Mouse (Mus musculus): Measurements from ENCODE around the gene Coro7. TPM values are rescaled to one million over a fixed set of nuclear protein-coding genes. Genes with fewer than 3 reads are reported as not detected.

Coro7 gene
- polyA plus RNA-seq, 1 experiment from 2014 or later: 12.4 TPM

DNA sequence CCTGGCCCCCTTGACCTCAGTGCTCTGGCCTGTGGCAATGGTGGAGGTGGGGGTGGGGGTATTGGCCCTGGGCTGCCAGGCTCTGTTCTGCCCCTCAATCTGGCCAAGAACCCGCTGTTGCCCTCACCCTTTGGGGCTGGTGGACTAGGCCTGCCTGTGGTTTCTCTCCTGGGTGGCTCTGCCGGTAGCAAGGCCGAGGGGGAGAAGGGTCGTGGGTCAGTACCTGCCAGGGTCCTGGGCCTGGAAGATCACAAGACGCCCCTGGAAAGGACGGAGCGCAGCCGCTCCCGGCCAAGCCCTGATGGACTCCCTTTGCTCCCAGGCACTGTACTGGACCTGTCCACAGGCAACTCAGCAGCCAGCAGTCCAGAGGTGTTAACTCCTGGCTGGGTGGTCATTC is 65.8 kb downstream of the Coro7 start:
- Histone ChIP-seq H3K27me3 (ENCODE audit: control insufficient read depth, insufficient read depth, low read length) (no peaks in the 10 kb centered on the region), H3K9me3 (replicated peaks; ENCODE audit: control insufficient read depth, low read length) (no peaks in the 10 kb centered on the region), H3K9ac (ENCODE audit: low read depth, low read length) (no peak overlapping the region), H3K36me3 (ENCODE audit: control insufficient read depth, insufficient read depth, low read length) (peaks cover 35% of the 10 kb centered on the region), H3K27ac (ENCODE audit: low read depth, low read length) (no peak overlapping the region), H3K4me1 (ENCODE audit: control insufficient read depth, insufficient read depth, low read length) (no peaks in the 10 kb centered on the region), H3K4me2 (no peak overlapping the region), H3K4me3 (ENCODE audit: low read depth, low read length) (no peak overlapping the region)
- no peak for ATAC-seq (replicated peaks; ENCODE audit: insufficient number of reproducible peaks, low FRiP score, low TSS enrichment)
- WGBS (ENCODE audit: insufficient replicate concordance): 89% methylated on average over 9 of the region's 9 CpGs

DNA sequence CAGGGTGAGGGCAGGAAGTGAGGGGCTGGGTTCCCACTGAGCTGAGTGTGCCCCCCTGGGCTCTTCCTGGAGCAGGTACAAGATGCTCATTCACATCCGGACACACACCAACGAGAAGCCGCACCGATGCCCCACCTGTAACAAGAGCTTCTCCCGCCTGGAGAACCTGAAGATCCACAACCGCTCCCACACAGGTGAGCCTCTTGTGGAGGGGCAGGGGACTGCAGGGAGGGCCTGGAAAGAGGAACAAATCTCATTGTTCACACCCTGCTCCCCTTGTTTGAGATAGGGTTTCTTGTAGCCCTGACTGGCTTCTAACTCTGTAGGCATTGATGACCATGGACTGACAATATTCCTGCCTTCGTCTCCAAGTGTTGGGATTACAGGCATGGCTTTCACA is 67.9 kb downstream of the Coro7 start:
- Histone ChIP-seq H3K36me3 (ENCODE audit: control insufficient read depth, insufficient read depth, low read length) (peaks cover 35% of the 10 kb centered on the region), H3K4me3 (ENCODE audit: low read depth, low read length) (no peak overlapping the region), H3K9me3 (replicated peaks; ENCODE audit: control insufficient read depth, low read length) (no peaks in the 10 kb centered on the region), H3K27me3 (ENCODE audit: control insufficient read depth, insufficient read depth, low read length) (no peaks in the 10 kb centered on the region), H3K4me2 (no peak overlapping the region), H3K9ac (ENCODE audit: low read depth, low read length) (no peak overlapping the region), H3K27ac (ENCODE audit: low read depth, low read length) (no peak overlapping the region), H3K4me1 (ENCODE audit: control insufficient read depth, insufficient read depth, low read length) (peaks cover 15% of the 10 kb centered on the region)
- no peak for ATAC-seq (replicated peaks; ENCODE audit: insufficient number of reproducible peaks, low FRiP score, low TSS enrichment)
- 94% methylated on average over 7 of the region's 7 CpGs for WGBS (ENCODE audit: insufficient replicate concordance)

DNA sequence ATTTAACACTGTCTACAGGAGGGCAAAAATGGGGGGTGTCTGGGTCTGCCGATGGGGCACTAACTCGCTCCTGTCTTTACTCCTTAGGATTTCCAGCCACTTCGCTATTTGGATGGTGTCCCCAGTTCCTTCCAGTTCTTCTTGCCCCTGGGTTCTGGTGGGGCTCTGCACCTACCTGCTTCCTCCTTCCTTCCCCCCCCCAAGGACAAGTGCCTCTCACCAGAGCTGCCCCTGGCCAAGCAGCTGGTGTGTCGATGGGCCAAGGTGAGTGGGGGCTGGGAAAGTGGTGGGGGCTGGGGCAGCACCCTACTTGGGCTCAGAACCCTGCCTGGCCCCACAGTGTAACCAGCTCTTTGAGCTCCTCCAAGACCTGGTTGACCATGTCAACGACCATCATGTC is 68.4 kb downstream of the Coro7 start:
- ATAC-seq (replicated peaks; ENCODE audit: insufficient number of reproducible peaks, low FRiP score, low TSS enrichment): no peak
- no peak overlapping the region for H3K9ac ChIP-seq (ENCODE audit: low read depth, low read length)
- H3K4me1 ChIP-seq (ENCODE audit: control insufficient read depth, insufficient read depth, low read length): peaks cover 20% of the 10 kb centered on the region
- no peak overlapping the region for H3K4me3 ChIP-seq (ENCODE audit: low read depth, low read length)
- H3K4me2 ChIP-seq: no peak overlapping the region
- H3K27ac ChIP-seq (ENCODE audit: low read depth, low read length): no peak overlapping the region
- H3K27me3 ChIP-seq (ENCODE audit: control insufficient read depth, insufficient read depth, low read length): no peaks in the 10 kb centered on the region
- no peaks in the 10 kb centered on the region for H3K9me3 ChIP-seq (replicated peaks; ENCODE audit: control insufficient read depth, low read length)
- peaks cover 35% of the 10 kb centered on the region for H3K36me3 ChIP-seq (ENCODE audit: control insufficient read depth, insufficient read depth, low read length)
- WGBS (ENCODE audit: insufficient replicate concordance): 86% methylated on average over 5 of the region's 5 CpGs

DNA sequence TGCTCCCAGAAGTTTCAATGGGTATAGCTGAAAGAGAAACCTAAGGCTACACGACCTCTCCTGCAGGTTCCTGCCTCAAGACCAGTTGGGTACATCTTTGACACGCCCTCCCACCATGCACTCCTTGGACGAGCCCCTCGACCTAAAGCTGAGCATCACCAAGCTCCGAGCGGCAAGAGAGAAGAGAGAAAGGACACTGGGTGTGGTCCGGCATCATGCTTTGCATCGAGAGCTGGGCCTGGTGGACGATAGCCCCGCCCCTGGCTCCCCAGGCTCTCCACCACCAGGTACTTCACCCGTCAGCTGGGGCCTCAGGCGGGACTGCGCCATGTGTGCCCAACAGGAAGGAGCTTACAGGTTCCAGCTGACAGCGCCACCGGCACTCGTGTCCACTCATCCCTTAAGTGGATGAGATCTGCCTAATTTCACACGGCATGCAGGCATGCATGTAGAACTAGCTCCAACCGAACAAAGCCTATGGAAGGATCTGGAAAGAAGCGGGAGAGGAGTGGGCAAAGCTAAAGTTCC is 71.0 kb downstream of the Coro7 start:
- Histone ChIP-seq H3K27ac (ENCODE audit: low read depth, low read length) (peak overlapping the region; percentile 10; the same call in 1 of the 2 replicates), H3K9ac (ENCODE audit: low read depth, low read length) (no peak overlapping the region), H3K4me1 (ENCODE audit: control insufficient read depth, insufficient read depth, low read length) (peaks cover 46% of the 10 kb centered on the region), H3K4me3 (ENCODE audit: low read depth, low read length) (no peak overlapping the region), H3K4me2 (no peak overlapping the region), H3K27me3 (ENCODE audit: control insufficient read depth, insufficient read depth, low read length) (no peaks in the 10 kb centered on the region), H3K9me3 (replicated peaks; ENCODE audit: control insufficient read depth, low read length) (no peaks in the 10 kb centered on the region), H3K36me3 (ENCODE audit: control insufficient read depth, insufficient read depth, low read length) (peaks cover 23% of the 10 kb centered on the region)
- no peak for ATAC-seq (replicated peaks; ENCODE audit: insufficient number of reproducible peaks, low FRiP score, low TSS enrichment)
- WGBS (ENCODE audit: insufficient replicate concordance): 84% methylated on average over 19 of the region's 19 CpGs

DNA sequence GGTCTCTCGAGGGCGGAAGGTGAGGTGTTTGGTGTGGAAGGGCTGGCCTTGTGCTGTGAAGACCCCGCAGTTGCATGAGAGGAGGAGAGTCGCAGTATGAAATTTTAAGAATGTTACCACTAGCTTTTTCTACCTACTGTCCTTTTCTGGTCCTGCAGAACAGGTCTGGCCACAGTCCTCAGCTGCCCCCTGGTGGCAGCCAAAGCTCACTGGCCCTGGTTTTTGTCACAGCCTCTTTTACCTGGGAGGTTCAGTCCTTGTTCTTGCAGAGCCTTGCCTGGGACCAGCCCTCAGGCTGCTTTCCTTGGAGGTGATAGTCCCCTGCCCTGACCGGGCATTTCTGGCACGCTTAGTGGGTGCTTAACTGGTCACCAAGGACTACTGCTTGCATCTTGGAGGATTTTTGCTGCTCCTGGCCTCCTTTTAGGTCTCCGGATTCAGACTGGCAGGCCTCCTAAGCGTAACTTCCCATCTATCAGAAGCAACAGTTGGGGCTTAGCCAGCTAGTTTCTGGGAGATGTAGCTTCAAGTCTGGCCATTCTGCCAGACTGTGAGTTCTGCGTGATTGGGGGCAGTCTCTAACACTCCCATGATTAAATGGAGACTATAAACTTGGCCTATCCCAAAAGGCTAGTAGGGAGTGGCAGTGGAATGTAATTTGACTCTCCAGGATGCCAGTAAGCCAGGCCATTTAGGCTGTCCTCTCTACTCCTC is 71.6 kb downstream of the Coro7 start:
- H3K9ac ChIP-seq (ENCODE audit: low read depth, low read length): no peak overlapping the region
- ATAC-seq (replicated peaks; ENCODE audit: insufficient number of reproducible peaks, low FRiP score, low TSS enrichment): no peak
- H3K4me3 ChIP-seq (ENCODE audit: low read depth, low read length): no peak overlapping the region
- peaks cover 52% of the 10 kb centered on the region for H3K4me1 ChIP-seq (ENCODE audit: control insufficient read depth, insufficient read depth, low read length)
- H3K27me3 ChIP-seq (ENCODE audit: control insufficient read depth, insufficient read depth, low read length): no peaks in the 10 kb centered on the region
- H3K4me2 ChIP-seq: no peak overlapping the region
- H3K9me3 ChIP-seq (replicated peaks; ENCODE audit: control insufficient read depth, low read length): no peaks in the 10 kb centered on the region
- WGBS (ENCODE audit: insufficient replicate concordance): 55% methylated on average over 9 of the region's 9 CpGs
- peak overlapping the region; percentile 76; the same call in 1 of the 2 replicates for H3K27ac ChIP-seq (ENCODE audit: low read depth, low read length)
- H3K36me3 ChIP-seq (ENCODE audit: control insufficient read depth, insufficient read depth, low read length): peaks cover 17% of the 10 kb centered on the region

DNA sequence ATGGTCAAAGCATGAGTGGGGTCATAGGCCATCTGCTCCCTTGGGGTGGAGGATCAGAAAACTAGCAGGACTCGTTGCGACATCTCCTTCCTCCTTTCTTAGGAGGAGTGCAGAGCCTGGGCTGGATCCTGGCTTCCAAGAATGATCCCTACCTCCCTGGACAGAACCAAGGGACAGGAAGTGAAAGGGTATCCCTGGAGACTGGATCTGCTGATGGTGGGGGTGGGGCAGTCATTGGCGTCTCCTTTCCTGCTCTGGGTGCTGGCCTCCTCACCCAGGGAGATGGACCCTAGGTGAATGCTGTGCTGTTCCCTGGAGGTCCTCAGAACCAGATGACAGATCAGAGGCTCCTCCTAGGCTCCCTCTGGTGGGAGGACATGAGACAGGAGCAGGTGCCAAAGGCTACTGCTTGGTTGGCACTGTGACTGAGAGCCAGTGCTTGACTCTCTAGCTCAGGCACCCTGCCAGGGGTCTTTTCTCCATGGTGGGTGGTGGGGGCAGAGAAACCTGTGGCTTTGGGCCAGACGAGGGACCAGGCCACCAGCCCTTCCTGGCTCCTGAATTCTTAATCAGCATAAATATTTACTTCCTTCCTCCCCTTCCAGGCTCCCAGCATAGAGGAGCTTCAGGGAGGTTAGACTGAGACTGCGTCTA is 73.0 kb downstream of the Coro7 start:
- Histone ChIP-seq H3K4me1 (ENCODE audit: control insufficient read depth, insufficient read depth, low read length) (peaks cover 65% of the 10 kb centered on the region), H3K4me2 (peak overlapping the region; percentile 16), H3K27me3 (ENCODE audit: control insufficient read depth, insufficient read depth, low read length) (no peaks in the 10 kb centered on the region), H3K27ac (ENCODE audit: low read depth, low read length) (peak overlapping the region; percentile 76), H3K9ac (ENCODE audit: low read depth, low read length) (0 out of 2 replicates have a peak overlapping the region, but pooled peaks have one; percentile 17), H3K9me3 (replicated peaks; ENCODE audit: control insufficient read depth, low read length) (no peaks in the 10 kb centered on the region), H3K4me3 (ENCODE audit: low read depth, low read length) (no peak overlapping the region), H3K36me3 (ENCODE audit: control insufficient read depth, insufficient read depth, low read length) (peaks cover 9% of the 10 kb centered on the region)
- WGBS (ENCODE audit: insufficient replicate concordance): 17% methylated on average over 5 of the region's 5 CpGs
- no peak for ATAC-seq (replicated peaks; ENCODE audit: insufficient number of reproducible peaks, low FRiP score, low TSS enrichment)

DNA sequence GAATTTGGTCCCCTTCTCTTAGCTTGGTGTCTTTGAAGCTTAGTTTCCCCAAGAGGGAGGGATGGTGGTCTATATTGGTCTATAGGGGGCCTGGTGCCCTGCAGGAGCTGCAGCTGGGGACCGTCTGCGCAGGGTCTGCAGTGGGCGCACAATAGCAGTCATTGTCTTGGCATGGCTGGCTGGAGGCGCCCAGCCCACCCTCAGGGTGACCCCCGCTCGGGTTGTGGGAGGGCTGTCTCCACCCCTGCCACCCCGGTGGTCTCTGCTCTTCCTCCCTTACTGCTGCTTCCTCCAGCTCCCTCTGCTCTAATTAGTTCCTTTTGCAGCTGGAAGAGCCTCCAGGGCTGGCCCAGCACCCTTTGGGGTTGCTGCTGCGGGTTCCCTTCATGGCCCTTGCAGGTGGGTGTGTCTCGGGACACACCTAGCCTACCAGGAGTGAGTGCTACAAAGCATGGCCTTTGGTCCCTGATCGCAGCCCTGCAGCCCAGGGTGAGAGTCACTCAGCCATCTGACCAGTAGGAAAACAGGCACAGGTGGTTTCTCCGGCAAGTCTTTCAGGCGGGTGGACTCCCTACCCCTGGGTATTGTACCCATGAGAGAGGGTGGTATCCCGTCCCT is 74.0 kb downstream of the Coro7 start:
- H3K4me2 ChIP-seq: no peak overlapping the region
- H3K36me3 ChIP-seq (ENCODE audit: control insufficient read depth, insufficient read depth, low read length): peaks cover 7% of the 10 kb centered on the region; the same call in 1 of the 2 replicates
- WGBS (ENCODE audit: insufficient replicate concordance): 67% methylated on average over 13 of the region's 13 CpGs

DNA sequence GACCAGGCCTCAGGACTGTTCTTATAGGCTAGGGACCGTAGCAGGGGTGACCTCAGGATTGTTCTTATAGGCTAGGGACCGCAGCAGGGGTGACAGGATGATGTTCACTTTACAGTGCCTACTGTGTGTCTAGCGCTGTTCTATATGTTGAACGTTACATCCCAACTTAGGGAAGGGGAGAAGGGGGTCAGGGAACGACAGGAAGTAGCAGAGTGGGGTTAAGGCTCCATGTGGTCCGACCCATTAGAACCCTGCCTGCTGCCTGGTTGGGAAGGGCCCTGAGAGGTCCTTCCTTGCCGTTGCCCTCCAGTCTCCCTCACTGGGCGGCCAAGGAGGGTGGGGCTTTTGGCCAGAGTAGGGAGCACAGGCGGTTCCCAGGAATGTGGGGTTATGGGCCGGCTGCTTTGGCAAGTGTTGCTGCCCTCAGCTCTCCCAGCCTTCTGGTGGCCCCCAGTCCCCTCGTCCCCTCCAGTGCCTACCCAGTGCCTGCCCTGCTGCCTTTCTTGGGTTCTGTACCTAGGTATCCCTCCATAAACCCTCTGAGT is 75.2 kb downstream of the Coro7 start:
- no peaks in the 10 kb centered on the region for H3K9me3 ChIP-seq (replicated peaks; ENCODE audit: control insufficient read depth, low read length)
- 65% methylated on average over 11 of the region's 11 CpGs for WGBS (ENCODE audit: insufficient replicate concordance)
- peaks cover 86% of the 10 kb centered on the region for H3K4me1 ChIP-seq (ENCODE audit: control insufficient read depth, insufficient read depth, low read length)
- no peak for ATAC-seq (replicated peaks; ENCODE audit: insufficient number of reproducible peaks, low FRiP score, low TSS enrichment)
- no peak overlapping the region for H3K4me2 ChIP-seq
- 0 out of 2 replicates have a peak overlapping the region, but pooled peaks have one; percentile 34 for H3K9ac ChIP-seq (ENCODE audit: low read depth, low read length)
- no peak overlapping the region for H3K4me3 ChIP-seq (ENCODE audit: low read depth, low read length)
- peak overlapping the region; percentile 63; the same call in 1 of the 2 replicates for H3K27ac ChIP-seq (ENCODE audit: low read depth, low read length)
- H3K36me3 ChIP-seq (ENCODE audit: control insufficient read depth, insufficient read depth, low read length): peaks cover 3% of the 10 kb centered on the region; the same call in 1 of the 2 replicates
- H3K27me3 ChIP-seq (ENCODE audit: control insufficient read depth, insufficient read depth, low read length): no peaks in the 10 kb centered on the region

More for the DNA sequence above, 74.0 kb downstream of the Coro7 start:
- H3K4me1 ChIP-seq (ENCODE audit: control insufficient read depth, insufficient read depth, low read length): peaks cover 75% of the 10 kb centered on the region
- H3K9me3 ChIP-seq (replicated peaks; ENCODE audit: control insufficient read depth, low read length): no peaks in the 10 kb centered on the region
- peak overlapping the region; percentile 22; the same call in 1 of the 2 replicates for H3K9ac ChIP-seq (ENCODE audit: low read depth, low read length)
- ATAC-seq (replicated peaks; ENCODE audit: insufficient number of reproducible peaks, low FRiP score, low TSS enrichment): no peak
- peak overlapping the region; percentile 12; the same call in 1 of the 2 replicates for H3K27ac ChIP-seq (ENCODE audit: low read depth, low read length)
- H3K27me3 ChIP-seq (ENCODE audit: control insufficient read depth, insufficient read depth, low read length): no peaks in the 10 kb centered on the region
- H3K4me3 ChIP-seq (ENCODE audit: low read depth, low read length): no peak overlapping the region

Data from heart, embryonic 11.5 days (tissue).